8 mouse cellular contexts compared by ENCODE assay signal in genomic region chr2:19519768-19520167, GRCm38 (mm10). TPM values are rescaled to one million over a fixed set of nuclear protein-coding genes. Genes with fewer than 3 reads are reported as not detected.
A peak's percentile ranks its signal among the peaks of the same experiment; 100 is the strongest.
DNase-seq lines count a peak whose midpoint lies in the region; ATAC-seq and TF ChIP-seq lines count a peak whose summit lies in the region.

No protein-coding gene starts in this region.

- WGBS in heart, postnatal 0 days = 4% methylated on average over 7 of the region's 7 CpGs
- 10% methylated on average over 7 of the region's 7 CpGs for WGBS in heart, embryonic 10.5 days
- WGBS in forebrain, embryonic 10.5 days = 8% methylated on average over 7 of the region's 7 CpGs
- 5% methylated on average over 7 of the region's 7 CpGs for WGBS in hindbrain, embryonic 14.5 days

- peak; percentile 28 for DNase-seq in heart, postnatal 0 days (ENCODE audit: low spot score)
- no peak for DNase-seq in heart, embryonic 10.5 days (ENCODE audit: low spot score)
- peak; percentile 26 for DNase-seq in brain, embryonic 18.5 days (ENCODE audit: low read depth, low spot score)
- DNase-seq in forebrain, embryonic 10.5 days (ENCODE audit: extremely low spot score, low spot score) = peak; percentile 55
- DNase-seq in hindbrain, embryonic 14.5 days (ENCODE audit: low spot score) = peak; percentile 85
- DNase-seq in layer of hippocampus, postnatal 14 days (ENCODE audit: low spot score in 2 of 2) = peak; percentile 74 to 83
- peak; percentile 75 for DNase-seq in mesoderm, embryonic 11.5 days (ENCODE audit: low read depth, low spot score)
- DNase-seq in right cerebral cortex, postnatal 36 days (ENCODE audit: low spot score in 2 of 2) = peak; percentile 29 to 43

- H3K36me3 ChIP-seq in heart, postnatal 0 days (replicated peaks; ENCODE audit: control insufficient read depth, insufficient read depth, low read length) = no peaks in the 10 kb centered on the region
- H3K36me3 ChIP-seq in heart, embryonic 10.5 days = no peaks in the 10 kb centered on the region
- no peaks in the 10 kb centered on the region for H3K36me3 ChIP-seq in forebrain, embryonic 10.5 days (replicated peaks)
- no peaks in the 10 kb centered on the region for H3K36me3 ChIP-seq in hindbrain, embryonic 14.5 days (replicated peaks; ENCODE audit: control insufficient read depth, insufficient read depth)

- no peak overlapping the region for H3K9ac ChIP-seq in heart, postnatal 0 days (replicated peaks; ENCODE audit: low read depth, low read length)
- no peak overlapping the region for H3K9ac ChIP-seq in hindbrain, embryonic 14.5 days

- no peaks in the 10 kb centered on the region for H3K4me1 ChIP-seq in heart, postnatal 0 days (ENCODE audit: control insufficient read depth, insufficient read depth)
- H3K4me1 ChIP-seq in heart, embryonic 10.5 days = no peaks in the 10 kb centered on the region
- peaks cover 15% of the 10 kb centered on the region for H3K4me1 ChIP-seq in forebrain, embryonic 10.5 days
- 0 out of 2 replicates have a peak, but pooled peaks cover 4% of the 10 kb centered on the region for H3K4me1 ChIP-seq in hindbrain, embryonic 14.5 days (replicated peaks; ENCODE audit: control insufficient read depth, insufficient read depth, low read length)

- ATAC-seq in heart, postnatal 0 days (ENCODE audit: insufficient read depth, low read depth) = no peak
- ATAC-seq in hindbrain, embryonic 14.5 days (ENCODE audit: low FRiP score) = peak; percentile 79

- H3K27ac ChIP-seq in heart, postnatal 0 days (ENCODE audit: low read depth) = no peak overlapping the region
- H3K27ac ChIP-seq in heart, embryonic 10.5 days = no peak overlapping the region
- H3K27ac ChIP-seq in forebrain, embryonic 10.5 days = no peak overlapping the region
- no peak overlapping the region for H3K27ac ChIP-seq in hindbrain, embryonic 14.5 days

- peak; percentile 70 for TF ChIP-seq CTCF in heart, postnatal 0 days (IDR thresholded peaks at IDR 0.05; ENCODE audit: low read depth)

- H3K9me3 ChIP-seq in heart, postnatal 0 days (replicated peaks; ENCODE audit: control insufficient read depth, low read length) = no peaks in the 10 kb centered on the region
- no peaks in the 10 kb centered on the region for H3K9me3 ChIP-seq in heart, embryonic 10.5 days
- no peaks in the 10 kb centered on the region for H3K9me3 ChIP-seq in forebrain, embryonic 10.5 days
- H3K9me3 ChIP-seq in hindbrain, embryonic 14.5 days (ENCODE audit: control insufficient read depth, low read length) = no peaks in the 10 kb centered on the region

- TF ChIP-seq EP300 in heart, postnatal 0 days (IDR thresholded peaks at IDR 0.05; ENCODE audit: low read depth) = no peak

- H3K4me2 ChIP-seq in heart, postnatal 0 days (ENCODE audit: low read depth, low read length) = no peak overlapping the region
- H3K4me2 ChIP-seq in hindbrain, embryonic 14.5 days (replicated peaks) = no peak overlapping the region; the same call in 1 of the 2 replicates

- H3K4me3 ChIP-seq in heart, postnatal 0 days (ENCODE audit: low read depth, low read length) = no peak overlapping the region
- no peak overlapping the region for H3K4me3 ChIP-seq in heart, embryonic 10.5 days
- no peak overlapping the region for H3K4me3 ChIP-seq in forebrain, embryonic 10.5 days
- no peak overlapping the region for H3K4me3 ChIP-seq in hindbrain, embryonic 14.5 days (replicated peaks; ENCODE audit: low read length)

- H3K27me3 ChIP-seq in heart, postnatal 0 days (ENCODE audit: control insufficient read depth, insufficient read depth, low read length) = 0 out of 2 replicates have a peak, but pooled peaks cover 3% of the 10 kb centered on the region
- peaks cover 11% of the 10 kb centered on the region for H3K27me3 ChIP-seq in heart, embryonic 10.5 days (ENCODE audit: insufficient read depth, poor library complexity, severe bottlenecking)
- peaks cover 31% of the 10 kb centered on the region for H3K27me3 ChIP-seq in forebrain, embryonic 10.5 days (ENCODE audit: poor library complexity, severe bottlenecking)
- H3K27me3 ChIP-seq in hindbrain, embryonic 14.5 days (ENCODE audit: control insufficient read depth, insufficient read depth, low read length) = no peaks in the 10 kb centered on the region; the same call in 1 of the 2 replicates

RNA-seq across cellular contexts. Expression of gene 4921504E06Rik, which starts 33.9 kb away (rescaled TPM):
- not detected in 2 replicates for total RNA-seq in heart, postnatal 0 days (2014; rRNA removed; ENCODE audit: low replicate concordance)
- polyA plus RNA-seq in heart, postnatal 0 days (2015; fragmentation: Nextera tagmentation; extraction: Ambion mirVana) = 0.07 TPM in 1 of 2 replicates, not detected in the other
- polyA plus RNA-seq in heart, embryonic 10.5 days (2016; fragmentation: Nextera tagmentation; extraction: Ambion mirVana) = not detected in 2 replicates
- polyA plus RNA-seq in forebrain, embryonic 10.5 days (2016; fragmentation: Nextera tagmentation; extraction: Ambion mirVana) = not detected in 2 replicates
- 0.18 TPM in 1 of 2 replicates, not detected in the other for polyA plus RNA-seq in hindbrain, embryonic 14.5 days (2014; fragmentation: Nextera tagmentation; extraction: Ambion mirVana)
- not detected for total RNA-seq in layer of hippocampus, postnatal 14 days (2021)
